Mouse (Mus musculus): ENCODE results near the gene Snx32. TPM values are rescaled to one million over a fixed set of nuclear protein-coding genes. Genes with fewer than 3 reads are reported as not detected.

Gene Snx32
- polyA plus RNA-seq, 1 experiment from 2014 or later, result 36.0 TPM

DNA sequence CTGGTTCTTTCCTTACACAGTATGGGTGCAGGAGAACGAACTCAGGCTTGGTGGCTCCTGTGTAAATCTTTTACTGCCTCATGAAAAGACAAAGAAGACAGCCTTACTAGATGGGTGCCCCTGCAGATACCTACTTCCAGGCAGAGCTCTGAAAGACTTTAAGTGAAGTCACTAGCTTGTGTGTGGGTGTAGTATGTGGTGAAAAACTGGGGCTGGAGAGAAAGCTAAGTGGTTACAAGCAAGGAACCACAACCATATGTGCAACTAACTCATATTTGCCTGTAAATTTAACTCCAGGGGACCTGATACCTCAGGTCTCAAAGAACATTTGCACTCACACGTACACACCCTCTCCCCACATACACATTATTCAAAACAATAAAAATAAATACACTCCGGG, 50.4 kb downstream of the Snx32 start:
- Histone ChIP-seq H3K4me3 (peak overlapping the region; percentile 81), H3K36me3 (peaks cover 16% of the 10 kb centered on the region), H3K4me1 (peaks cover 53% of the 10 kb centered on the region), H3K27me3 (peaks cover 15% of the 10 kb centered on the region), H3K27ac (replicated peaks) (peak overlapping the region; percentile 73), H3K9ac (replicated peaks) (peak overlapping the region; percentile 82), H3K9me3 (no peaks in the 10 kb centered on the region), H3K4me2 (replicated peaks) (peak overlapping the region; percentile 98)
- 28% methylated on average over 3 of the region's 3 CpGs for WGBS
- no peak for ATAC-seq (ENCODE audit: low FRiP score, low read depth)

DNA sequence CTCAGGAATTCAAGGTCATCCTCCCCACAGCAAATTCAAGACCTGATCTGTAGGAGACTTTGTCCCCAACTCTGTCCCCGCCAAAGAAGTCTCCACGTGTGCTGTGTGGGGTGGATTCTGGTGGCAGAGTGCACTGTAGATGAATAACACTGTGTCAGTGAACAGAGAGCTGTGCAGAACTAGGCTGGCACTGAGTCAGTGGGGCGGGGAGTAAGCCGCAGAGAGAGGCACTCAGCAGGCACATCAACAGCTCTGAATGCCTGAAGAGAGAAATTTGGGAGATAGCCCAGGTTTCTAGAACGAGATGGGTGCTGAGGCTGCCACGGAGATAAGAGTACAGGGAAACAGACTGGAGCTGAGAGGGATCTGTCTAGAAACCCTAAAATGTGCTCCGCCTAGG, 51.3 kb downstream of the Snx32 start:
- Histone ChIP-seq H3K9ac (replicated peaks) (no peak overlapping the region), H3K4me3 (no peak overlapping the region), H3K36me3 (peaks cover 19% of the 10 kb centered on the region), H3K9me3 (no peaks in the 10 kb centered on the region), H3K4me1 (peaks cover 47% of the 10 kb centered on the region), H3K27me3 (peaks cover 15% of the 10 kb centered on the region), H3K27ac (replicated peaks) (no peak overlapping the region), H3K4me2 (replicated peaks) (no peak overlapping the region)
- ATAC-seq (ENCODE audit: low FRiP score, low read depth), result no peak
- 73% methylated on average over 7 of the region's 7 CpGs for WGBS

DNA sequence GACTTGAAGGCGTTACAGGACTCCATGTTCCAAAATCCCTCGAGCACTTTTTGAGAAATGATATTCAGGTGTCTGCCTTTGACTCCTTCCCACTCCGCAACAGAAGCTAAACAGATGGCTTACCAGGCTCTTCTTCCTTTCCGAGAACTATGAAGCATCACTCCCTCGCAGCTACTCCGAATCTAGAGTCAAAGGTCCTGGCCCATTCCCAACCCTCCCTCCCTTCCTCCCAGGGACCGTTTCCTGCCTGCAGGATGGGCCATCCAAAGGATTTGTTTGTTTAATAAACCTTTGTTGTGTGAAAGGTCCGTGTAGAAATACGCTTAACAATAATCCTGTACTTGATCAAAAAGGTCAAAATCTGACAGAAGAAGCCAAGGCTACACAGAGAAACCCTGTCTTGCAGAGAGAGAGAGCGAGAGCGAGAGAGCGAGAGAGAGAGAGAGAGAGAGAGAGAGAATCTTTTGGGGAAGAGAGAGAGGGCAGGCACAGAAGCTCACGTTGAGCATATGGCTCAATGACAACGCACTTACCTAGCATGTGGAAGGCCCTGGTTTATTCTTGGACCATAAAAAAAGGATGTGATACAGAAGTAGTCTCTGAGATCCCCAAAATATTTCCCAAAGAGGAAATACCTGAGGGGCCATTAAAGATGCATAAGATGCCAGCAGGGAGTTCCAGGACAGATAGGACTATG, 52.4 kb downstream of the Snx32 start, which contains the start of gene Ccdc85b:
TSS of gene Ccdc85b (minus strand) at position 149 of the 697 bp plus-strand sequence.
- Histone ChIP-seq H3K4me2 (replicated peaks) (peak within 1 kb of the TSS; percentile 98), H3K4me3 (peak within 1 kb of the TSS; percentile 72), H3K27ac (replicated peaks) (peak within 1 kb of the TSS; percentile 87), H3K4me1 (peaks cover 43% of the 10 kb centered on the region), H3K9me3 (no peaks in the 10 kb centered on the region), H3K36me3 (peaks cover 16% of the 10 kb centered on the region), H3K27me3 (peaks cover 15% of the 10 kb centered on the region), H3K9ac (replicated peaks) (peak within 1 kb of the TSS; percentile 83)
- 16% methylated on average over 14 of the region's 14 CpGs for WGBS
- ATAC-seq (ENCODE audit: low FRiP score, low read depth), result no peak

GRCm38 (mm10) chr19:5456922-5457745, 53.2 kb downstream of the Snx32 start:
- peaks cover 15% of the 10 kb centered on the region for H3K27me3 ChIP-seq
- peak overlapping the region; percentile 72 for H3K4me3 ChIP-seq
- peak overlapping the region; percentile 83 for H3K9ac ChIP-seq (replicated peaks)
- under 1% methylated on average over 70 of the region's 70 CpGs for WGBS
- H3K4me1 ChIP-seq, result peaks cover 43% of the 10 kb centered on the region
- peak overlapping the region; percentile 98 for H3K4me2 ChIP-seq (replicated peaks)
- peak overlapping the region; percentile 87 for H3K27ac ChIP-seq (replicated peaks)
- peak; percentile 93 for ATAC-seq (ENCODE audit: low FRiP score, low read depth)
- peaks cover 10% of the 10 kb centered on the region; the same call in 1 of the 2 replicates for H3K36me3 ChIP-seq
- H3K9me3 ChIP-seq, result no peaks in the 10 kb centered on the region

- H3K9me3 ChIP-seq, result no peaks in the 10 kb centered on the region
- H3K27ac ChIP-seq (replicated peaks), result peak overlapping the region; percentile 87
- peaks cover 10% of the 10 kb centered on the region; the same call in 1 of the 2 replicates for H3K36me3 ChIP-seq
- no peak for ATAC-seq (ENCODE audit: low FRiP score, low read depth)
- H3K27me3 ChIP-seq, result peaks cover 21% of the 10 kb centered on the region
- peaks cover 38% of the 10 kb centered on the region for H3K4me1 ChIP-seq
- H3K4me3 ChIP-seq, result peak overlapping the region; percentile 72
- H3K9ac ChIP-seq (replicated peaks), result peak overlapping the region; percentile 83
- 3% methylated on average over 26 of the region's 26 CpGs for WGBS
- peak overlapping the region; percentile 98 for H3K4me2 ChIP-seq (replicated peaks)
Measured at GRCm38 (mm10) chr19:5456241-5456921, 54.0 kb downstream of the Snx32 start.

GRCm38 (mm10) chr19:5455568-5455967, 54.8 kb downstream of the Snx32 start:
- peak overlapping the region; percentile 72 for H3K4me3 ChIP-seq
- H3K4me1 ChIP-seq, result peaks cover 32% of the 10 kb centered on the region
- H3K27me3 ChIP-seq, result peaks cover 29% of the 10 kb centered on the region
- ATAC-seq (ENCODE audit: low FRiP score, low read depth), result no peak
- no peaks in the 10 kb centered on the region for H3K9me3 ChIP-seq
- peak overlapping the region; percentile 98 for H3K4me2 ChIP-seq (replicated peaks)
- no peak overlapping the region for H3K27ac ChIP-seq (replicated peaks)
- peaks cover 10% of the 10 kb centered on the region; the same call in 1 of the 2 replicates for H3K36me3 ChIP-seq
- H3K9ac ChIP-seq (replicated peaks), result peak overlapping the region; percentile 83; the same call in 1 of the 2 replicates
- WGBS, result 61% methylated on average over 8 of the region's 8 CpGs

- no peak overlapping the region for H3K27ac ChIP-seq (replicated peaks)
- no peak overlapping the region for H3K4me3 ChIP-seq
- no peak overlapping the region for H3K9ac ChIP-seq (replicated peaks)
- H3K4me2 ChIP-seq (replicated peaks), result peak overlapping the region; percentile 98
- no peaks in the 10 kb centered on the region for H3K9me3 ChIP-seq
- no peak for ATAC-seq (ENCODE audit: low FRiP score, low read depth)
- H3K27me3 ChIP-seq, result peaks cover 34% of the 10 kb centered on the region
- WGBS, result 87% methylated on average over 12 of the region's 12 CpGs
- H3K4me1 ChIP-seq, result peaks cover 31% of the 10 kb centered on the region
- peaks cover 10% of the 10 kb centered on the region; the same call in 1 of the 2 replicates for H3K36me3 ChIP-seq
Measured at GRCm38 (mm10) chr19:5455037-5455436, 55.3 kb downstream of the Snx32 start.

DNA sequence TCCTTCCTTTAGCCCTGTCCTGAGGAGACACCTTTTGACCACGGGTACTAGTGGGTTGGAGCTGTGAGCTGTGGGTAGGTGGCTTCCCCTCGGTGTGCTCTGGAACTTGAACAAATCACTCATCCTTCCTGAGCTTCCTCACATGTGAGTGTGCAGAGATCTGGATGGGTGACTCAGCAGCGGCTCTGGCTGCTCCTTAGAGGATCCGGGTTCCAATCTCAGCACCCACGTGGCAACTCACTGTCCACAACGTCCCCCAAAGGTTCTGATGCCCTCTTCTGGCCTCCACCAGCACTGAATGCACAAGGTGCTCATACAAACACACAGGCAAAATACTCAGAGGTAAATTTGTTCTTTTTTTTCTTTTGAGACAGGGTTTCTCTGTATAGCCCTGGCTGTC, 58.6 kb downstream of the Snx32 start:
- Histone ChIP-seq H3K9ac (replicated peaks) (no peak overlapping the region), H3K4me1 (peaks cover 33% of the 10 kb centered on the region), H3K27ac (replicated peaks) (no peak overlapping the region), H3K27me3 (peaks cover 52% of the 10 kb centered on the region), H3K36me3 (peaks cover 10% of the 10 kb centered on the region; the same call in 1 of the 2 replicates), H3K4me3 (no peak overlapping the region), H3K9me3 (no peaks in the 10 kb centered on the region), H3K4me2 (replicated peaks) (no peak overlapping the region)
- WGBS, result 79% methylated on average over 6 of the region's 6 CpGs
- no peak for ATAC-seq (ENCODE audit: low FRiP score, low read depth)

DNA sequence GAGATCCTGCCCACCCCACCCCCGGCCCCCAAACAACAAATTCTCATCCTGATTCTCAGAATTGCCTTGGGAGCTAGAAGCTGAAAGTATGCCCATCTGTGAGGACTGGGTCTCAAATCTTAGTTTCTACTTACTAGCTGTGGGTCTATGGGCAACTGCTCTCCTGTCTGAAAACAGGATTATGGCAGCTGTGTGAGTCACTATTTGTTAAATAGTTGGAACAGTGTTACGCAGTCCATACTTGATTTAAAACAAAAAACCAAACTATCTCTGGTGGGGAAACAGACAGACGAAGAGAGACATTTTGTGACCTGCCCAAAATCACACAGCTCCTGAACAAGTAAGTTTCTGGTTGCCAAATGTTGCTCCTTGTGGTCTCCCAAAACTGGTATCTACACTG, 60.7 kb downstream of the Snx32 start:
- 86% methylated on average over 3 of the region's 3 CpGs for WGBS
- Histone ChIP-seq H3K4me2 (replicated peaks) (no peak overlapping the region), H3K27ac (replicated peaks) (no peak overlapping the region), H3K4me3 (no peak overlapping the region), H3K9ac (replicated peaks) (no peak overlapping the region), H3K9me3 (no peaks in the 10 kb centered on the region), H3K36me3 (peaks cover 10% of the 10 kb centered on the region; the same call in 1 of the 2 replicates), H3K27me3 (peaks cover 73% of the 10 kb centered on the region), H3K4me1 (peaks cover 15% of the 10 kb centered on the region)
- ATAC-seq (ENCODE audit: low FRiP score, low read depth), result no peak

GRCm38 (mm10) chr19:5448354-5449150, 61.8 kb downstream of the Snx32 start:
- no peak for ATAC-seq (ENCODE audit: low FRiP score, low read depth)
- Histone ChIP-seq H3K9me3 (no peaks in the 10 kb centered on the region), H3K27me3 (peaks cover 84% of the 10 kb centered on the region), H3K4me2 (replicated peaks) (peak overlapping the region; percentile 97), H3K9ac (replicated peaks) (peak overlapping the region; percentile 59; the same call in 1 of the 2 replicates), H3K4me1 (peaks cover 15% of the 10 kb centered on the region), H3K27ac (replicated peaks) (no peak overlapping the region), H3K4me3 (peak overlapping the region; percentile 49), H3K36me3 (0 out of 2 replicates have a peak, but pooled peaks cover under 1% of the 10 kb centered on the region)
- WGBS, result 11% methylated on average over 36 of the region's 36 CpGs

All from midbrain, embryonic 12.5 days (tissue).